Mouse (Mus musculus): ENCODE measurements around the gene Crhr2. TPM values are rescaled to one million over a fixed set of nuclear protein-coding genes. Genes with fewer than 3 reads are reported as not detected.

Gene Crhr2
- polyA plus RNA-seq, 1 experiment: not detected

- TF ChIP-seq POLR2A (IDR thresholded peaks at IDR 0.05; ENCODE audit: insufficient read depth, low read depth, low read length) (no peak), CTCF (IDR thresholded peaks at IDR 0.05; ENCODE audit: insufficient read depth, low read depth, low read length) (no peak)
- Histone ChIP-seq H3K4me3 (ENCODE audit: insufficient read depth, low read depth, low read length) (no peak overlapping the region), H3K4me1 (ENCODE audit: control insufficient read depth, insufficient read depth, low read length) (peaks cover 4% of the 10 kb centered on the region; the same call in 1 of the 2 replicates), H3K27ac (ENCODE audit: insufficient read depth, low read depth, low read length) (no peak overlapping the region)
- 98% methylated on average over 7 of the region's 7 CpGs for WGBS
These were observed 68.4 kb downstream of the Crhr2 start for GRCm38 (mm10) chr6:55064477-55064827.

GRCm38 (mm10) chr6:55063793-55064476 lies 68.9 kb downstream of the Crhr2 start:
- WGBS: 95% methylated on average over 9 of the region's 9 CpGs
- TF ChIP-seq CTCF (IDR thresholded peaks at IDR 0.05; ENCODE audit: insufficient read depth, low read depth, low read length) (no peak), POLR2A (IDR thresholded peaks at IDR 0.05; ENCODE audit: insufficient read depth, low read depth, low read length) (no peak)
- H3K4me1 ChIP-seq (ENCODE audit: control insufficient read depth, insufficient read depth, low read length): peaks cover 4% of the 10 kb centered on the region; the same call in 1 of the 2 replicates

GRCm38 (mm10) chr6:55062200-55062599 lies 70.6 kb downstream of the Crhr2 start:
- no peak overlapping the region for H3K27ac ChIP-seq (ENCODE audit: insufficient read depth, low read depth, low read length)
- H3K4me3 ChIP-seq (ENCODE audit: insufficient read depth, low read depth, low read length): no peak overlapping the region
- TF ChIP-seq POLR2A (IDR thresholded peaks at IDR 0.05; ENCODE audit: insufficient read depth, low read depth, low read length): no peak
- no peak for TF ChIP-seq CTCF (IDR thresholded peaks at IDR 0.05; ENCODE audit: insufficient read depth, low read depth, low read length)
- WGBS: 30% methylated on average over 5 of the region's 5 CpGs
- peaks cover 4% of the 10 kb centered on the region; the same call in 1 of the 2 replicates for H3K4me1 ChIP-seq (ENCODE audit: control insufficient read depth, insufficient read depth, low read length)

More at GRCm38 (mm10) chr6:55063793-55064476, 68.9 kb downstream of the Crhr2 start:
- no peak overlapping the region for H3K27ac ChIP-seq (ENCODE audit: insufficient read depth, low read depth, low read length)
- no peak overlapping the region for H3K4me3 ChIP-seq (ENCODE audit: insufficient read depth, low read depth, low read length)

GRCm38 (mm10) chr6:55061328-55061727 lies 71.5 kb downstream of the Crhr2 start:
- WGBS: 88% methylated on average over 11 of the region's 11 CpGs
- Histone ChIP-seq H3K4me1 (ENCODE audit: control insufficient read depth, insufficient read depth, low read length) (peaks cover 4% of the 10 kb centered on the region; the same call in 1 of the 2 replicates), H3K27ac (ENCODE audit: insufficient read depth, low read depth, low read length) (no peak overlapping the region), H3K4me3 (ENCODE audit: insufficient read depth, low read depth, low read length) (no peak overlapping the region)
- TF ChIP-seq CTCF (IDR thresholded peaks at IDR 0.05; ENCODE audit: insufficient read depth, low read depth, low read length): no peak
- TF ChIP-seq POLR2A (IDR thresholded peaks at IDR 0.05; ENCODE audit: insufficient read depth, low read depth, low read length): no peak

GRCm38 (mm10) chr6:55060241-55060825 lies 72.5 kb downstream of the Crhr2 start:
- TF ChIP-seq CTCF (IDR thresholded peaks at IDR 0.05; ENCODE audit: insufficient read depth, low read depth, low read length) (no peak), POLR2A (IDR thresholded peaks at IDR 0.05; ENCODE audit: insufficient read depth, low read depth, low read length) (no peak)
- 89% methylated on average over 7 of the region's 7 CpGs for WGBS
- peaks cover 4% of the 10 kb centered on the region; the same call in 1 of the 2 replicates for H3K4me1 ChIP-seq (ENCODE audit: control insufficient read depth, insufficient read depth, low read length)
- H3K27ac ChIP-seq (ENCODE audit: insufficient read depth, low read depth, low read length): no peak overlapping the region
- H3K4me3 ChIP-seq (ENCODE audit: insufficient read depth, low read depth, low read length): no peak overlapping the region

GRCm38 (mm10) chr6:55057427-55057826 lies 75.4 kb downstream of the Crhr2 start:
- peaks cover 4% of the 10 kb centered on the region; the same call in 1 of the 2 replicates for H3K4me1 ChIP-seq (ENCODE audit: control insufficient read depth, insufficient read depth, low read length)
- WGBS: 91% methylated on average over 3 of the region's 3 CpGs
- no peak overlapping the region for H3K27ac ChIP-seq (ENCODE audit: insufficient read depth, low read depth, low read length)
- TF ChIP-seq CTCF (IDR thresholded peaks at IDR 0.05; ENCODE audit: insufficient read depth, low read depth, low read length): no peak
- TF ChIP-seq POLR2A (IDR thresholded peaks at IDR 0.05; ENCODE audit: insufficient read depth, low read depth, low read length): no peak
- no peak overlapping the region for H3K4me3 ChIP-seq (ENCODE audit: insufficient read depth, low read depth, low read length)

- Histone ChIP-seq H3K27ac (ENCODE audit: insufficient read depth, low read depth, low read length) (no peak overlapping the region), H3K4me1 (ENCODE audit: control insufficient read depth, insufficient read depth, low read length) (no peaks in the 10 kb centered on the region), H3K4me3 (ENCODE audit: insufficient read depth, low read depth, low read length) (no peak overlapping the region)
- TF ChIP-seq POLR2A (IDR thresholded peaks at IDR 0.05; ENCODE audit: insufficient read depth, low read depth, low read length) (no peak), CTCF (IDR thresholded peaks at IDR 0.05; ENCODE audit: insufficient read depth, low read depth, low read length) (no peak)
- 94% methylated on average over 4 of the region's 4 CpGs for WGBS
These were observed 78.3 kb downstream of the Crhr2 start for GRCm38 (mm10) chr6:55054491-55054890.

- no peak overlapping the region for H3K27ac ChIP-seq (ENCODE audit: insufficient read depth, low read depth, low read length)
- no peak overlapping the region for H3K4me3 ChIP-seq (ENCODE audit: insufficient read depth, low read depth, low read length)
- 94% methylated on average over 10 of the region's 10 CpGs for WGBS
- H3K4me1 ChIP-seq (ENCODE audit: control insufficient read depth, insufficient read depth, low read length): no peaks in the 10 kb centered on the region
- TF ChIP-seq POLR2A (IDR thresholded peaks at IDR 0.05; ENCODE audit: insufficient read depth, low read depth, low read length) (no peak), CTCF (IDR thresholded peaks at IDR 0.05; ENCODE audit: insufficient read depth, low read depth, low read length) (no peak)
These were observed 83.6 kb downstream of the Crhr2 start for GRCm38 (mm10) chr6:55049186-55049585.

GRCm38 (mm10) chr6:55045326-55045725 lies 87.5 kb downstream of the Crhr2 start:
- peaks cover 8% of the 10 kb centered on the region; the same call in 1 of the 2 replicates for H3K4me1 ChIP-seq (ENCODE audit: control insufficient read depth, insufficient read depth, low read length)
- H3K27ac ChIP-seq (ENCODE audit: insufficient read depth, low read depth, low read length): no peak overlapping the region
- no peak overlapping the region for H3K4me3 ChIP-seq (ENCODE audit: insufficient read depth, low read depth, low read length)
- WGBS: 44% methylated on average over 1 of the region's 1 CpGs
- TF ChIP-seq POLR2A (IDR thresholded peaks at IDR 0.05; ENCODE audit: insufficient read depth, low read depth, low read length) (no peak), CTCF (IDR thresholded peaks at IDR 0.05; ENCODE audit: insufficient read depth, low read depth, low read length) (no peak)

Data from olfactory bulb, adult 2 months (tissue).